Mouse (Mus musculus): ENCODE results near the gene Gm27021. TPM values are rescaled to one million over a fixed set of nuclear protein-coding genes. Genes with fewer than 3 reads are reported as not detected.
A peak's percentile ranks its signal among the peaks of the same experiment; 100 is the strongest.

Gm27021 gene
- polyA plus RNA-seq, 1 experiment from 2014 or later: 2.1 TPM

- ATAC-seq (ENCODE audit: insufficient number of reproducible peaks, low FRiP score, low TSS enrichment, low read depth) (no peak), DNase-seq (ENCODE audit: low spot score) (no peak)
- Histone ChIP-seq H3K27me3 (ENCODE audit: control insufficient read depth, insufficient read depth, low read length) (no peaks in the 10 kb centered on the region), H3K4me1 (ENCODE audit: control insufficient read depth, insufficient read depth, low read length) (peaks cover 4% of the 10 kb centered on the region; the same call in 1 of the 2 replicates), H3K9me3 (ENCODE audit: control insufficient read depth, low read length) (no peaks in the 10 kb centered on the region), H3K27ac (replicated peaks; ENCODE audit: low read depth, low read length) (no peak overlapping the region), H3K9ac (ENCODE audit: low read length) (no peak overlapping the region), H3K4me3 (ENCODE audit: low read depth, low read length) (no peak overlapping the region), H3K36me3 (ENCODE audit: control insufficient read depth, insufficient read depth, low read length) (no peaks in the 10 kb centered on the region), H3K4me2 (ENCODE audit: low read depth, severe bottlenecking) (no peak overlapping the region)
- WGBS: 42% methylated on average over 4 of the region's 4 CpGs
These were observed 25.1 kb upstream of the Gm27021 start for GRCm38 (mm10) chr8:120692934-120693333.

GRCm38 (mm10) chr8:120688511-120688910 is 20.6 kb upstream of the Gm27021 start:
- no peak overlapping the region for H3K27ac ChIP-seq (replicated peaks; ENCODE audit: low read depth, low read length)
- WGBS: 81% methylated on average over 7 of the region's 7 CpGs
- H3K9me3 ChIP-seq (ENCODE audit: control insufficient read depth, low read length): no peaks in the 10 kb centered on the region
- H3K27me3 ChIP-seq (ENCODE audit: control insufficient read depth, insufficient read depth, low read length): no peaks in the 10 kb centered on the region
- H3K36me3 ChIP-seq (ENCODE audit: control insufficient read depth, insufficient read depth, low read length): no peaks in the 10 kb centered on the region
- ATAC-seq (ENCODE audit: insufficient number of reproducible peaks, low FRiP score, low TSS enrichment, low read depth): no peak
- no peak overlapping the region for H3K9ac ChIP-seq (ENCODE audit: low read length)
- H3K4me1 ChIP-seq (ENCODE audit: control insufficient read depth, insufficient read depth, low read length): no peaks in the 10 kb centered on the region
- no peak overlapping the region for H3K4me2 ChIP-seq (ENCODE audit: low read depth, severe bottlenecking)
- no peak for DNase-seq (ENCODE audit: low spot score)
- no peak overlapping the region for H3K4me3 ChIP-seq (ENCODE audit: low read depth, low read length)

DNA sequence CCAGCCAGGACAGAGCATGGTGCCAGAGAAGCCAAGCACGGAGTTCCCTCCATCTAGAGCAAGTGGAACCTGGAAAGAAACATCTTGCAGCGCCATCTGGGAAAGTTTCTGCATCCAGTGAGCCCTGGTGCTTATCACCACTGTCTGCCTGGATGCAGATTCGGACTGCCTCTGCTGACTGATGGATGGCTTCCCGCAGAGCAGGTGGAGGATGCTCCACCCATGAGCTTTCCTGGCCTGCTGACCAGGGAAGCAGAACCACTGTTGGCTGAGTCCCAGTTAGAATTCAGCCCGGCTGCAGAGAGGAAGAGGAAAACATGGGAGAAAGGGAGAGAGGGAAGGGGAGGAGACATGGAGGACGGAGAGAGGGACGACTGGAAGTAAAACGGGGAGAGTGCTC is 19.9 kb upstream of the Gm27021 start:
- 71% methylated on average over 8 of the region's 8 CpGs for WGBS
- H3K4me3 ChIP-seq (ENCODE audit: low read depth, low read length): no peak overlapping the region
- no peak overlapping the region for H3K9ac ChIP-seq (ENCODE audit: low read length)
- no peaks in the 10 kb centered on the region for H3K4me1 ChIP-seq (ENCODE audit: control insufficient read depth, insufficient read depth, low read length)
- H3K9me3 ChIP-seq (ENCODE audit: control insufficient read depth, low read length): no peaks in the 10 kb centered on the region
- H3K36me3 ChIP-seq (ENCODE audit: control insufficient read depth, insufficient read depth, low read length): no peaks in the 10 kb centered on the region
- no peak overlapping the region for H3K4me2 ChIP-seq (ENCODE audit: low read depth, severe bottlenecking)
- DNase-seq (ENCODE audit: low spot score) (no peak), ATAC-seq (ENCODE audit: insufficient number of reproducible peaks, low FRiP score, low TSS enrichment, low read depth) (no peak)
- no peak overlapping the region for H3K27ac ChIP-seq (replicated peaks; ENCODE audit: low read depth, low read length)
- H3K27me3 ChIP-seq (ENCODE audit: control insufficient read depth, insufficient read depth, low read length): no peaks in the 10 kb centered on the region

DNA sequence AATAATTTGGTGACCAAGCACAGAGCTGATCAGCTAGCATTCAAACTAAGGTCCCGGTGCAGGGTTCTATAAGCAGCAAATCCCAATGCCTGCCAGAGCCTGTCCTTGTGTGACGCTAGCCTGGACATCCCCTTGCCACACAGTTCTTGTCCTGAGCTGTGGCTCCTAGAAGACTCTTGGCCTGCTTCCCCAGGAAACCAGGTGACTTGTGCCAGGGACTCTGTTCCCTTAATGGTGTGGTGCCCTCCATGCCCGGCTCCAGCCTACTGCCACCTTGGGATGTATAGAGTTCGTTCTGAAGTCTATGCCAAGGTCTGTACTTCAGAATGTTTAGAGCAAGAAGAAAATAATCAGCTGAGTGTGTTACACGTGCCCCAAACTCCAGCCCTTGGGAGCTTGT is 18.7 kb upstream of the Gm27021 start:
- no peak for DNase-seq (ENCODE audit: low spot score)
- no peak for ATAC-seq (ENCODE audit: insufficient number of reproducible peaks, low FRiP score, low TSS enrichment, low read depth)
- H3K4me3 ChIP-seq (ENCODE audit: low read depth, low read length): no peak overlapping the region
- no peaks in the 10 kb centered on the region for H3K36me3 ChIP-seq (ENCODE audit: control insufficient read depth, insufficient read depth, low read length)
- H3K27me3 ChIP-seq (ENCODE audit: control insufficient read depth, insufficient read depth, low read length): no peaks in the 10 kb centered on the region
- 82% methylated on average over 5 of the region's 5 CpGs for WGBS
- H3K9me3 ChIP-seq (ENCODE audit: control insufficient read depth, low read length): no peaks in the 10 kb centered on the region
- H3K4me1 ChIP-seq (ENCODE audit: control insufficient read depth, insufficient read depth, low read length): no peaks in the 10 kb centered on the region
- H3K27ac ChIP-seq (replicated peaks; ENCODE audit: low read depth, low read length): no peak overlapping the region
- H3K4me2 ChIP-seq (ENCODE audit: low read depth, severe bottlenecking): no peak overlapping the region
- H3K9ac ChIP-seq (ENCODE audit: low read length): no peak overlapping the region

- no peaks in the 10 kb centered on the region for H3K36me3 ChIP-seq (ENCODE audit: control insufficient read depth, insufficient read depth, low read length)
- H3K4me1 ChIP-seq (ENCODE audit: control insufficient read depth, insufficient read depth, low read length): no peaks in the 10 kb centered on the region
- DNase-seq (ENCODE audit: low spot score) (no peak), ATAC-seq (ENCODE audit: insufficient number of reproducible peaks, low FRiP score, low TSS enrichment, low read depth) (no peak)
- no peaks in the 10 kb centered on the region for H3K27me3 ChIP-seq (ENCODE audit: control insufficient read depth, insufficient read depth, low read length)
- H3K4me3 ChIP-seq (ENCODE audit: low read depth, low read length): no peak overlapping the region
- H3K27ac ChIP-seq (replicated peaks; ENCODE audit: low read depth, low read length): no peak overlapping the region
- no peak overlapping the region for H3K4me2 ChIP-seq (ENCODE audit: low read depth, severe bottlenecking)
- H3K9me3 ChIP-seq (ENCODE audit: control insufficient read depth, low read length): no peaks in the 10 kb centered on the region
- no peak overlapping the region for H3K9ac ChIP-seq (ENCODE audit: low read length)
- 79% methylated on average over 13 of the region's 13 CpGs for WGBS
These were observed 18.2 kb upstream of the Gm27021 start for GRCm38 (mm10) chr8:120686051-120686450.

DNA sequence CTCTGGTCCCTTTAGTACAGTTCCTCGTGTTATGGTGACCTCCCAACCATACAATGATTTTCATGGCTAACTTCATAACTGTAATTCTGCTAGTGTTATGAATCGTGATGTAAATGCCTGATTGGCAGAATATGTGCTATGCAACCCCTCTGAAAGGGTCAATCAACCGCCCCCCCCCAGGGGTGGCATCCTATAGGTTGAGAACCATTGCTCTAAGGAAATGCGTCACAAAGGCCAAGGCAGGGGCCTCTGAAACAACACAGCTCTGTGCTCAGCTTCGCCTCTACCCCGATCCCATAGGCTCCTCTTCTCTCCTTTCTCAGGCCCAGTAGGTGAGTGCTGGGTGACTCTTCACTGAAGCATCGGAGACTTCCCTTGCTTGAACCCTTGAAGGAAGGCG is 17.7 kb upstream of the Gm27021 start:
- Histone ChIP-seq H3K27ac (replicated peaks; ENCODE audit: low read depth, low read length) (no peak overlapping the region), H3K4me2 (ENCODE audit: low read depth, severe bottlenecking) (no peak overlapping the region), H3K9ac (ENCODE audit: low read length) (no peak overlapping the region), H3K36me3 (ENCODE audit: control insufficient read depth, insufficient read depth, low read length) (no peaks in the 10 kb centered on the region), H3K27me3 (ENCODE audit: control insufficient read depth, insufficient read depth, low read length) (no peaks in the 10 kb centered on the region), H3K9me3 (ENCODE audit: control insufficient read depth, low read length) (no peaks in the 10 kb centered on the region), H3K4me3 (ENCODE audit: low read depth, low read length) (no peak overlapping the region), H3K4me1 (ENCODE audit: control insufficient read depth, insufficient read depth, low read length) (no peaks in the 10 kb centered on the region)
- 84% methylated on average over 8 of the region's 8 CpGs for WGBS
- ATAC-seq (ENCODE audit: insufficient number of reproducible peaks, low FRiP score, low TSS enrichment, low read depth) (no peak), DNase-seq (ENCODE audit: low spot score) (no peak)

DNA sequence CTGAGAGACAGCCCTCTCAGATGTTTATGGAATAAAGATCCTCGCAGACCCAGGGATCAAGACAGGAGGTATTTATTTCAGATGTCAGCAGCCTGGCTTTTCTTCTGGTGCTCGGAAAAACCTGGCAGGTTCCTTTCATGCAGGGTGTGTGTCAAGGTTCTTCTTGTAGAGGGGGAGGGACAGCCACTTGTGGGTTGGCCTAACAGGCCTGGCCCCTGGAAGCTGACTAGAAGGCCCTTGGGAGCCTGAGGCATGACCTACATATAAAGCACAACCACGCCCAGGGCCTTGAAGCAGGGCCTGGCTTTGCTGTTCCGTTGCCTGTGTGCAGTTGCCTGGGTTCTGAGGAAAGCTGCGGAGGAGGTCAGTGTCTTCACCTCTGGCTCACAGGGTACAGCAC is 17.2 kb upstream of the Gm27021 start:
- Histone ChIP-seq H3K4me2 (ENCODE audit: low read depth, severe bottlenecking) (no peak overlapping the region), H3K36me3 (ENCODE audit: control insufficient read depth, insufficient read depth, low read length) (no peaks in the 10 kb centered on the region), H3K9ac (ENCODE audit: low read length) (no peak overlapping the region), H3K9me3 (ENCODE audit: control insufficient read depth, low read length) (no peaks in the 10 kb centered on the region), H3K27me3 (ENCODE audit: control insufficient read depth, insufficient read depth, low read length) (no peaks in the 10 kb centered on the region), H3K4me1 (ENCODE audit: control insufficient read depth, insufficient read depth, low read length) (no peaks in the 10 kb centered on the region), H3K4me3 (ENCODE audit: low read depth, low read length) (no peak overlapping the region), H3K27ac (replicated peaks; ENCODE audit: low read depth, low read length) (no peak overlapping the region)
- WGBS: 65% methylated on average over 5 of the region's 5 CpGs
- no peak for ATAC-seq (ENCODE audit: insufficient number of reproducible peaks, low FRiP score, low TSS enrichment, low read depth)
- no peak for DNase-seq (ENCODE audit: low spot score)

DNA sequence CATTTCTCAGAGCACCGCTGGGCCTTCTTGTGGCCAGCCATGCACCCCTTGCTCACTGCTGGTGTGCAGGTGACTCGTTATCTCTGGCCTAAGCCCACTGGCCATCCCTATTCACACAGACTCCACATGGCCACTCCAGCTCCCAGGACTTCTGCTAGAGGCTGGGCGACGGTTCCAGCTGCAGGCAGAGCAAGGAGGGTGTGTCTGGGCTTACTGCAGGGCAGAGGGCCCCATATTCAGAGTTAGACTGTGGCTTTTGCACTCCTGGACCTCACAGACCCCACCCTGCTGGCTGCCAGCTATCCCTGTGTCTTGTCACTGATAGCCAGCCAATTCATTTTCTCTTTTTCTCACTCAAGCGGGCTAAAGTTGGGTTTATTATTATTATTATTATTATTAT is 16.2 kb upstream of the Gm27021 start:
- Histone ChIP-seq H3K9me3 (ENCODE audit: control insufficient read depth, low read length) (no peaks in the 10 kb centered on the region), H3K9ac (ENCODE audit: low read length) (no peak overlapping the region), H3K4me1 (ENCODE audit: control insufficient read depth, insufficient read depth, low read length) (no peaks in the 10 kb centered on the region), H3K4me2 (ENCODE audit: low read depth, severe bottlenecking) (no peak overlapping the region), H3K36me3 (ENCODE audit: control insufficient read depth, insufficient read depth, low read length) (no peaks in the 10 kb centered on the region), H3K27me3 (ENCODE audit: control insufficient read depth, insufficient read depth, low read length) (no peaks in the 10 kb centered on the region), H3K27ac (replicated peaks; ENCODE audit: low read depth, low read length) (no peak overlapping the region), H3K4me3 (ENCODE audit: low read depth, low read length) (no peak overlapping the region)
- WGBS: 57% methylated on average over 5 of the region's 5 CpGs
- ATAC-seq (ENCODE audit: insufficient number of reproducible peaks, low FRiP score, low TSS enrichment, low read depth) (no peak), DNase-seq (ENCODE audit: low spot score) (no peak)

DNA sequence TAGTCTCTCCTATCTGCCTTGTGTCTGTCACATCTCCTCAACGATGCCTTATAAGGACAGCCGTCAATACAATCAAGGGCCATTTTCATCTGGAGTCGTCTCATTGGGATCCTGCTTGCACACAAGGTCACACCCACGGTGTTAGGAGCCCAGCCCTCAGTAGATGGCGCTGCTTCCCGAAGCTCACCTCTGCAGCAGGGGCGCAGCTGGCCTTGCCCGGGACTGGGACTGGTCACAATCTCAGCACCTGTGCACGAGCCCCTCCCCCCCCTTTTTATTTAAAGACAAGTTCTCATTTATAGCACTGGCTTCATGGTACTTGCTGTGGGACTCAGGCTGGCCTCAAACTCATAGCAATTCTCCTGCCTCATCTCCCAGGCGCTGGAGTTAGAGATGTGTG is 15.7 kb upstream of the Gm27021 start:
- H3K4me3 ChIP-seq (ENCODE audit: low read depth, low read length): no peak overlapping the region
- 17% methylated on average over 10 of the region's 10 CpGs for WGBS
- DNase-seq (ENCODE audit: low spot score) (peak; percentile 85), ATAC-seq (ENCODE audit: insufficient number of reproducible peaks, low FRiP score, low TSS enrichment, low read depth) (no peak)
- H3K4me2 ChIP-seq (ENCODE audit: low read depth, severe bottlenecking): no peak overlapping the region
- H3K9ac ChIP-seq (ENCODE audit: low read length): no peak overlapping the region
- H3K4me1 ChIP-seq (ENCODE audit: control insufficient read depth, insufficient read depth, low read length): no peaks in the 10 kb centered on the region
- no peaks in the 10 kb centered on the region for H3K36me3 ChIP-seq (ENCODE audit: control insufficient read depth, insufficient read depth, low read length)
- H3K27ac ChIP-seq (replicated peaks; ENCODE audit: low read depth, low read length): no peak overlapping the region
- H3K9me3 ChIP-seq (ENCODE audit: control insufficient read depth, low read length): no peaks in the 10 kb centered on the region
- H3K27me3 ChIP-seq (ENCODE audit: control insufficient read depth, insufficient read depth, low read length): no peaks in the 10 kb centered on the region
